Mouse (Mus musculus): ENCODE results near the gene Wdr43. TPM values are rescaled to one million over a fixed set of nuclear protein-coding genes. Genes with fewer than 3 reads are reported as not detected.

Gene Wdr43
- polyA plus RNA-seq, 1 experiment, result 6.8 TPM

- WGBS, result 93% methylated on average over 10 of the region's 10 CpGs
- no peak for DNase-seq (ENCODE audit: low read depth, low spot score)
These were observed 43.0 kb downstream of the Wdr43 start for GRCm38 (mm10) chr17:71658666-71659065.

GRCm38 (mm10) chr17:71660390-71660789 is 44.7 kb downstream of the Wdr43 start:
- DNase-seq (ENCODE audit: low read depth, low spot score), result no peak
- 43% methylated on average over 1 of the region's 1 CpGs for WGBS

- WGBS, result 10% methylated on average over 21 of the region's 21 CpGs
- peak; percentile 18 for DNase-seq (ENCODE audit: low read depth, low spot score)
These were observed 47.1 kb downstream of the Wdr43 start for GRCm38 (mm10) chr17:71662751-71663250.

- DNase-seq (ENCODE audit: low read depth, low spot score), result no peak
- 79% methylated on average over 6 of the region's 6 CpGs for WGBS
These were observed 47.8 kb downstream of the Wdr43 start for GRCm38 (mm10) chr17:71663491-71663890.

- WGBS, result 77% methylated on average over 1 of the region's 1 CpGs
- no peak for DNase-seq (ENCODE audit: low read depth, low spot score)
These were observed 48.5 kb downstream of the Wdr43 start for GRCm38 (mm10) chr17:71664172-71664571.

GRCm38 (mm10) chr17:71665201-71665600 is 49.5 kb downstream of the Wdr43 start:
- no peak for DNase-seq (ENCODE audit: low read depth, low spot score)
- 85% methylated on average over 4 of the region's 4 CpGs for WGBS

- no peak for DNase-seq (ENCODE audit: low read depth, low spot score)
- 75% methylated on average over 5 of the region's 5 CpGs for WGBS
These were observed 53.8 kb downstream of the Wdr43 start for GRCm38 (mm10) chr17:71669511-71669910.

GRCm38 (mm10) chr17:71671840-71672546 is 56.3 kb downstream of the Wdr43 start:
- no peak for DNase-seq (ENCODE audit: low read depth, low spot score)
- WGBS, result 68% methylated on average over 17 of the region's 17 CpGs

- 36% methylated on average over 9 of the region's 9 CpGs for whole genome bisulfite sequencing
- DNase-seq (ENCODE audit: low read depth, low spot score), result no peak
These were observed 57.4 kb downstream of the Wdr43 start, which contains the start of gene Togaram2 for GRCm38 (mm10) chr17:71673092-71673491. Gene Togaram2 (plus strand): TSS chr17:71673261.

GRCm38 (mm10) chr17:71673936-71674335 is 58.2 kb downstream of the Wdr43 start:
- WGBS, result 60% methylated on average over 9 of the region's 9 CpGs
- DNase-seq (ENCODE audit: low read depth, low spot score), result no peak

GRCm38 (mm10) chr17:71674886-71675285 is 59.2 kb downstream of the Wdr43 start:
- DNase-seq (ENCODE audit: low read depth, low spot score), result no peak
- WGBS, result 80% methylated on average over 18 of the region's 18 CpGs

- WGBS, result 89% methylated on average over 14 of the region's 14 CpGs
- DNase-seq (ENCODE audit: low read depth, low spot score), result no peak
These were observed 66.0 kb downstream of the Wdr43 start for GRCm38 (mm10) chr17:71681666-71682065.

- DNase-seq (ENCODE audit: low read depth, low spot score), result no peak
- 91% methylated on average over 4 of the region's 4 CpGs for WGBS
These were observed 66.7 kb downstream of the Wdr43 start for GRCm38 (mm10) chr17:71682379-71682778.

GRCm38 (mm10) chr17:71683281-71683680 is 67.6 kb downstream of the Wdr43 start:
- DNase-seq (ENCODE audit: low read depth, low spot score), result no peak
- WGBS, result 90% methylated on average over 6 of the region's 6 CpGs

- 23% methylated on average over 5 of the region's 5 CpGs for WGBS
- DNase-seq (ENCODE audit: low read depth, low spot score), result no peak
These were observed 68.5 kb downstream of the Wdr43 start for GRCm38 (mm10) chr17:71684103-71684608.

GRCm38 (mm10) chr17:71687436-71687835 is 71.7 kb downstream of the Wdr43 start:
- DNase-seq (ENCODE audit: low read depth, low spot score), result no peak
- 77% methylated on average over 9 of the region's 9 CpGs for WGBS

GRCm38 (mm10) chr17:71689903-71690302 is 74.2 kb downstream of the Wdr43 start:
- no peak for DNase-seq (ENCODE audit: low read depth, low spot score)
- WGBS, result 60% methylated on average over 5 of the region's 5 CpGs

GRCm38 (mm10) chr17:71691361-71691875 is 75.7 kb downstream of the Wdr43 start:
- no peak for DNase-seq (ENCODE audit: low read depth, low spot score)
- WGBS, result 68% methylated on average over 11 of the region's 11 CpGs

GRCm38 (mm10) chr17:71693313-71693712 is 77.6 kb downstream of the Wdr43 start:
- DNase-seq (ENCODE audit: low read depth, low spot score), result no peak
- 51% methylated on average over 5 of the region's 5 CpGs for WGBS

GRCm38 (mm10) chr17:71693780-71694179 is 78.1 kb downstream of the Wdr43 start:
- 67% methylated on average over 8 of the region's 8 CpGs for WGBS
- DNase-seq (ENCODE audit: low read depth, low spot score), result no peak

- DNase-seq (ENCODE audit: low read depth, low spot score), result no peak
- WGBS, result 81% methylated on average over 8 of the region's 8 CpGs
These were observed 79.5 kb downstream of the Wdr43 start for GRCm38 (mm10) chr17:71695151-71695550.
